Mouse (Mus musculus) mesoderm, embryonic 11.5 days (tissue): Measurements from ENCODE around the gene Zeb2.

Experiments
- DNase-seq: peaks from one replicate; pipeline ENCODE4 v3.0.0-alpha.2; 2012; ENCODE audit warnings: low read depth, low spot score

Gene Zeb2

DNA sequence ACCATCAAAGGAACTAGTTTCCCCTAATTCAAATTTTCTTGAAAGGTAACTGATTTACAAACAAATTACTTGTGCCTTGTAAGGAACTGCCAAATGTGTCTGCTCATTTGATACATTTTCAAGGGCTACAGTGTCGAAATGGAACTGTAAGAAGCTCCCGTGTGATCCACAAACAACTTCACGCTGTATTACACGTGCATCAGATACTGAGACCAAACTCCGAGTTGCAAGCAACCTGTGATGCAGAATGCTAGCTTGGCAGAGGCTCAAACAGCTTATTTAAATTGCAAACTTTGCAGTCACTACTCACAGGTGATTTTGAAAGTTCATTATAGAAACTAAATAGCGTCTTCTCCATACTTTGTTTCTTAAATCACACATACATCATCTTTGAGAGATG, 55.1 kb downstream of the Zeb2 start:
- no peak for DNase-seq

DNA sequence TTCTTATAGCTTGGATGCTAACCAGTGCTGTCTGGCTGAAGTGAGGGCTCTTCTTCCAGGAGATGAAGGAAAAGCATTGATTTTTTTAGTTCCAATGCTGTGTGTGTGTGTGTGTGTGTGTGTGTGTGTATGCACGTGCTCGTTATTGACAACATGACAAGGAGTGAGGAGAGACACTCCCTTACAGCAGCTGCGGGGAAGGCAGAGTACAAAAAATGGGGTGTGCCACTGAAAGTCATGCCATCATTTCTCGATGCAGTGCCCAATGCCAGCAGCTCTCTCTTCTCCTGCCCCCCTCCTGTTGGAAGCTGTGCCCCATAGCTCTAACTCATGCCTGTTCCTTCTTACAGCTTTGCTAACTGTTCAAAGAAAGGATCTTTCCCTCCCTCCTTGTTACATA, 56.4 kb downstream of the Zeb2 start:
- DNase-seq, result no peak

DNA sequence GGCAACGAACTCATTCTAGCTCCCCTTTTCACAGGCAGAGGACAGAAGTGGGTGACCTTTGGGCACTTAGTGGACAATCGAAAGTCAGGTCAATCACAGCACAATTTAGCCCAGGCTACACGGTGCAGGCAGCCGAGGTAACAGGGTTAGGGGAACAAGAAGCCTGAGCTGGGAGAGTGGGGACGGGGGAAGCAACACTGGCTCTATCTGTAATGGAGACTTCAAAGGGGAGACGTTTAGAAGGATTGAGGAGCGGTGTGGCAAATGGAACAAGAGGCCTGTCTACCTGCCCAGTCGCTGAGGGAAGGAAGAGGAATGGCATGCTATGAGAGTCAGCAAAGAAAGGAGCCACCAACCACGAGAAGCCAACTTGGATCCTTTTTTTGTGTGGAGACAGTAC, 57.0 kb downstream of the Zeb2 start:
- no peak for DNase-seq

DNA sequence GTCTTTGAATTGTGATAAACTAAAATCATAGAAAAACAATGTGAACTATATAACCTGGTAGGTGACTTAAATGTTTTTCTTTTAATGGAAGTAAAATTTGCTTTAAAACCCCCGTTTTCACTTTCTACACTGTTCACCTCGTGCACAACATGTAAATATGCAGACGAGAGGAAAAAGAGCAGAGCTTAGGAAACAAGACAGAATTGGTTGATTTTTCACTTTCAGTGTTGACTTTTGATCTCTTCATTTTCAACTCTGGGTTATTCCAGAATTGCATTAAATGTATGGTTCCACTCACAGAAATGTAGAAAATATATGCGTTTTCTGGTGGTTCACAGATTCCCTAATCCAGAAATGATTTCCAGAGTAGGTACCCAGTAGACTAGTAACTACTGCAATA, 57.6 kb downstream of the Zeb2 start:
- DNase-seq, result no peak

DNA sequence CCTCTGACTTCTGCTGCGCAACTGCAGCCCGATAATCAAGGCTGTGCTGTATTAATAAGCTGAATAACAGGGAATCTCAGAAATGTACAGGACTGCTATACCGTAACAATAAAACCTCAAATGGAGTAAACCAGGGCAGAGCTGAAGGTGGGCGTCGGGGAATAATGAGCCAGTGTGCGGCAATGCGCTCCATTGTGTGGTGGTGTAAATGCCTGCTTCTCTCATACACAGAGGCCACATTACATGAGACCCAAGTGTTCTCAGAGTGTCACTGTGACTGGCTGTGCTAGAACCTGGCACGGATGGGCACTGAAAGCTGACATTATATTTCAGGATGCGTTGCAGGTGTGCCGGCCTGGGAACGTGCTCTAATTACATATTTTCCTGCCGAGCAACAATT, 58.2 kb downstream of the Zeb2 start:
- DNase-seq, result no peak

DNA sequence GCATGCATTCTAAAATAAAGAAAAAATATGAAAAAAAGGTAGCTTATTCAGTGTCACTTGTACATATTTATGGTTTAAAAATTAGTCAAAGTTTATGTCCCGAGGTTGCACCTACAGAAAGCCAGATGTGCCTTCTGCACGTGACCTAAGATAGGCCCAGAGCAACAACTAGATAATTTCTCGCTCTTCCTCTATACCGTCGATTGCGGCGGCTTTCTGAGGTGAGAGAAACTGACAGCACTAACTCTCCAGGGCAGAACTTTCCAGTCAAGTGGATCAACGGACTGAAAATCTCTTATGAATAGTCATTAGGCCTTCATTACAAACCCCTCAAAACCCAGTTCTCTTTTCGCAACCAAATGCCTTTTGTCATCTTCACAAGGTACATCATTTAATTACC, 59.0 kb downstream of the Zeb2 start:
- no peak for DNase-seq

DNA sequence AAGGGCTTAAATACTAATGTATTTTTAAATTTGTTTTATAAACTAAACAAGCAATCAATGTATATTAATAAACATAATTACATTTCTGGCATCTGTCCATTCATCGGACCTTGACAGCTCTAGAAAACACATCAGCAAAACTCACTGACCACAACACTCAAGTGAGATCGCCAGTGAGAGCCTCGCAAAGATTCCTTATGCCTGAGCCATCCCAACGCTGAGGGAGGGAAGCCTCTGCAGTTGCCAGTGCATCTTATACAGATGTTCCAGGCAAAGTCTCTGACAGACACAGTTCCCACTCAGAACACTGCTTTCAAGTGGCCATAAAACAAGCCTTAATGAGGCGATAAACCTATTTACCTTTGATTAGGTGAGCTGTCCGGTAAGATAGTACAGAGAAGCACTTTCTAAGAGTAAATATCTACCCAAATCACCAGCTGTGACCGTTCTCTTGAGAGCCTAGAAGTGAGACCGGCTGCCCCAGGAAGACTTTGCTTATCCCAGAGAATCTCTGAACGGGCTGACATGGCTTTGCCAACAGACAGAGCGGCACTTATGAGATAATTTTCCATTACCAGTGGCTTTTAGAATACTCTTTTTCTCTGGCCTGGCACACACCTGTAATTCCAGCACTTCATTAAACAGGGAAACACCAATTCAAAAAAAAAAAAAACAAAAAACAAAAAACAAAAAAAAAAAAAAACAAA, 60.2 kb downstream of the Zeb2 start:
- no peak for DNase-seq

DNA sequence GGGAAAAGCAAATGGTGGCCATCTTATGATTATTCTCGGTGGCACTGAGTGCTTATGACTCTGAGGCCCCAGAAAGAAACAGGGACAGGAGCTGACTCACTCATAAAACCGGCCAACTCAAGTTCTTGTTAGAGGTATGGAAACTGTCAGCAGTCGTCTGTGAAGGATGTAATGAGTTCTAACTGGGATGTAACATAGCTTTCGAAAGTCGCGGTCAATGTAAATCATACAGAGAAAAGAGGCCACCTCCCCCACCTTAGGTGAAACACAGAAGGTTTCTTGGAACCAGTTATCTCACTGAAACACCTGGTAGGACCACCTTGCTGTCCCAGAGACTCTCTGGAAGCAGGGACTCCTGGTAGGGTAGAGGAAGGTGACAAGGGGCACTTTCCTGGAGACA, 61.3 kb downstream of the Zeb2 start:
- DNase-seq, result no peak

DNA sequence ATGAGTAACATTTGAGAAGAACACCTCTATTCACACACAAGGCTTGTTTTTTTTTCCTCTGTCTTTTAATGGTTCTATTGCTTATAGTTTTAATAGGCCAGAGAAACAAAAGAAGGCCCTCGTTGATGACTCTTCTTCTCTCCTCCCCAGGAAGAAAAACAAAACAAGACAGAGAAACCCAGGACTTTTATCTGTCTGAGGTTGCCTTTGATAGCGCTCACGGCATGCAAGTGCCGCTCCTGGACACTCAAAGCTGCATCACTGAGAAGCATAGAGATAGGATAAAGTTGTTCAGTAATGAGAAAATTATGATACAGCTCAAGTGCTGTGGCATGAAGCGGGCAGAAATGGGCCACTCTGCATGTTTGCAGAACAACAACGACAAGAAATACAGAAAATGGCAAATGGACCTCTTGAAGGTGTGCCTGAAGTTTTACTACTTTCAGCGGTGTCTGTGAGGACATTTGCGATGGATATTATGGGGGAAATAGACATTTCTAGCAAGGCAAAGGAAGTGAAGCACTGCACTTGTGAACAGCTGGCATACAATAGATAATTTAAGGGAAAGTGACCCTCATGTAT, 62.1 kb downstream of the Zeb2 start:
- DNase-seq, result no peak

DNA sequence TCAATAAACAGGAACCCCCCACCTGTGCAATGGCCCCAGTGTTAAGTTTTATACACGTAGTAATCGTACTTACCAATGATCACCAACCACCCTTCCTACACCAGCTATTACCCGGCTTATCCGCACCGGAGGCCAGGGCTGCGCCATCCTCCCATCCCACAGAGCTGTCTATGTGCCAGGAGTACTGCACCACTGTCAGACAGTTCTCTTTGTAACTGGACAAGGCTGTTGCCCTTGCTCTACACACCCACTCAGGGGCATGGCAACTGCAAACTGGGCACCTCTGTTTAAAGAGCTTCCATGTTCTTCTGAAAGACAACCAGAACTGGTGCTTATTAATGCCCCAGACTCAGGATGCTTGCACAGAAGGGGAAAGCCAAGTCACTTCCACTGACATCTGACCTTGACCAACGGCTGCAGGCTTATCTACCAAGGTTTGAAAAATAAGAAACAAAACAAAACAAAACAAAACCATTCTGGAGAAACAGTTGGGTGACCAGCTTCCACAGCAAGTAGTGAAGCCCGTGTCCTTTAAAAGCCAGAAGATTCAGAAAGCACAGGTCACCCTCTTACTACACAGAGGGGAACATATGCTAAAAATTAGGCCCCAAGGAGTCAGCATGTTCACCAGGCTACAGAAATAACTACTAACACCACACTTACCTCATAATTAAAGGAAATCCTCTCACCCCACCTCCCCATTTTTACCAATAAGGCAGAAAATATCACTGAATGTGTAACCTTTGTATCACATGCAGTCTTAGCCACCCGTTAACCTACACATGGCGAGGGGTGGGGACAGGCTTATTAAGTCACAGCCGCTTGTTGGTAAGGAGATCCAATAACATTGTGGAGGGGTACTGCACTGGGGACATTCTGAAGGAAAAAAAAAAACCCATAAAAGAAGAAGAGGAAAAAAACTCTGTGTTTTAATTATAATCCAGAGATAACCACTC, 62.8 kb downstream of the Zeb2 start:
- DNase-seq, result no peak

DNA sequence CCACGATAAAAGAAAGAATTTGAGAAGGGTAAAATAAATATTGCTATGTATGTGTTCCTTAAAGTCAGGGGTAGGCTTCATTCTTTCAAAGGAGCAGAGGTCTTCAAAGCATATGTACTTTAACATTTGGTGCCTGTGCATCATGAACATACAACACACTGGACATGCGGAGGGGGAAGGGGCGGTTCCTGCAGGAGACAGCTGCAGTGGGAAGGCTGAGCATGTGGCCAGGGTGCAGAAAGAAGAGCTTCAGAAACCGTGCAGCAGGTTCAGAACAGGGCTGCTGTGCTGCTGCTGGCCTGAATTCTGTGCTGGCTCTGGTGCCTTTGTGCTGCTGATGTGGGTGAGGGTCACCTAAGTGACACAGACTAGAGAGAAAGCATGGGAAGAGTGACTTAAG, 64.6 kb downstream of the Zeb2 start:
- no peak for DNase-seq

DNA sequence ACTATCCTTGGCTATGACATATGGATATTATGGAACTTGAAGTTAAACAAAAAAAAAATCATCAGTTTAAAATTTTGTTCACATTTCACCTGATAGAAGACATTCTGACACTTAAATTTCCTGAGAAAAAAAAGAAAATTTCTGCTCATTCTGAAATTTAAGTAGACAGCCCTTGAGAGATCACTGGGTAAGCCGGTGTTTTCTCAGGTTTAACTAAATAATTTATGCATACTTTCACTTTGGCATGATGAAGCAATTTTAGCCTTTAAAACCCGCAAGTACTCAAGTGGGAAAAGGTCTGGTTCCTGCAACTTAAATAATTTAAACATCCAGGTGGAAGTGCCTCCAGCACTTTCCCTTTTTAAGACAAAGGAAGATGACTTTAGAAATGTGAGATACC, 65.9 kb downstream of the Zeb2 start:
- DNase-seq, result no peak

DNA sequence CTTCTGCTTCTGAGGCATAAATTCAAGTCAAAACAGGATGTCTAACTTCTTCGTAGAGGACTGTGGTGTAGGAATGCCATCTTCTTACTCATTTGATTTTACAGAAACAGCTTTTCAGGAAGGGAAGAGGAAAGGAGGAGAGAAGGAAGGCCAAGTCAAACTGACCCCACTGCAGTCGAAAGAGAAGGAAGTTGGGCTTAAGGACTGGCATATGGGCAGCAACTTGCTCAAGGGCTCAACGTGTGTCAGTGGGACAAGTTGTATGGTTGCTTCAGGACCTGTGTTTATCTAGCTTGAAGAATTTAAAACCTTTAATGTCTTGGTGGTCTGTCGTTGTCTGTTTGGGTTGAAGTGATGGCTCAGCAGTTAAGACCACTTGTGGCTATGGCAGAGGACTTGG, 67.3 kb downstream of the Zeb2 start:
- no peak for DNase-seq

DNA sequence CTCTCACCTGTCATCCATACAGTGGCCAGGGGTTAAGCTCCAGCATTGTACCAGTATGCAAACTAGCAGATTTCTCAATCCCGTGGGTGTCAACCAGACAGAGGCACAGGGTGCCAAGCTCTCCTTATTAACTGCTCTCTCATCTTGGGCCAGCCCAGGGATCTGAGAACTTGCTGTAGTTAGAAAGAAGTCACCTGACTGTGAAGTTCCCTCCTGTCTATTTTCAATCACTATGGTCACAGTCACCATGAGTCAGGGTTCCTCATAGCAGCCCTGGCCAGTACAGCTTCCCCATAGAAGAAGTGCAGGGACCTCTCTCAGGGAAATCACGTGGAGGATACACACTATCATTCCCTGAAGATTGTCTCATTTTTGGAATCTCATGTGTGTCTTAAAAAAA, 67.9 kb downstream of the Zeb2 start:
- no peak for DNase-seq

DNA sequence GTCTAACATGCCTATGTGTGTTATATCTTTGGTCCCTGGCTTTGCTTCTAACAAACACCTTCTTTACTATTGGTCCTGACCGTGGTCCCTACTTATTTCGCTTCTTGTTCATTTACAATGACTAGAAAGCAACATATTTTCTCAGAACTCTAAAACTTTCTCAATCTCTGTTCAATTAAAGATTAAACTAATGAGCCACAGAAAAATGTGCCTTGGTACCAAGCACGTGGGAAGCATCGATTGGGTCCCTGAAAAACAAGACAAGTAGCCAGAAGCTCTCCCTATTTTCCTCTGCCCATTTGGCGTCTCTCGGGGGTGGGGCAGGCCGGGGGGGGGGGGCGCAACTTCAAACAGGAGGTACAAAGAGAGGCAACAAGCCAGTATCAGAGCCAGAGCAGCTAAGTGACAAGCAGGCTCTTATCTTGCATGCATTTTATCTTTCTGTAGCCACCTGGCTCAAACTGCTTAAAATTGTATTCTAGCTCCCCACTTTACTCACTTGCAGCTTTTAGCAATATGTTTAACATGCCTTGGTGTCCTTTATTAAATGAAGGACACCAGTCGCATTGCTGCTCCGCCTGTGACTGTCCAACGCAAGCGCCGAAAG, 76.4 kb downstream of the Zeb2 start:
- DNase-seq, result no peak

DNA sequence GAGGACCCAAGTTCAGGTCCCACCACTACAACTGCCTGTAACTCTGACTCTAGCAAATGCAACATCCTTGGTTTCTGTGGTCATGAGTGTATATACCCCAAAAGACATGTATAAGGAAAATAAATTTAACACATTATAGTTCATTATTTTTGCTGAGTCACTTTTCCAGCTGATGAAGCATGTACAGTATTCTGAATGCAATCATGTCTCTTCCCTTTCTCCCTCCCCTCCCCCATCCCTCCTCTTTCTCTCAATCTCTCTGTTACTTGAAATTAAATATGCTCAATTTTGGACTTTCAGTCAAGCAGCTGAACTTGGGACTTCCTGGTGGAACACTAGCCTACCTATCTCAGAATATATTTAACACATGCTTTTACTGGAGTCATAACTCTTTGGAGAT, 77.7 kb downstream of the Zeb2 start:
- no peak for DNase-seq

DNA sequence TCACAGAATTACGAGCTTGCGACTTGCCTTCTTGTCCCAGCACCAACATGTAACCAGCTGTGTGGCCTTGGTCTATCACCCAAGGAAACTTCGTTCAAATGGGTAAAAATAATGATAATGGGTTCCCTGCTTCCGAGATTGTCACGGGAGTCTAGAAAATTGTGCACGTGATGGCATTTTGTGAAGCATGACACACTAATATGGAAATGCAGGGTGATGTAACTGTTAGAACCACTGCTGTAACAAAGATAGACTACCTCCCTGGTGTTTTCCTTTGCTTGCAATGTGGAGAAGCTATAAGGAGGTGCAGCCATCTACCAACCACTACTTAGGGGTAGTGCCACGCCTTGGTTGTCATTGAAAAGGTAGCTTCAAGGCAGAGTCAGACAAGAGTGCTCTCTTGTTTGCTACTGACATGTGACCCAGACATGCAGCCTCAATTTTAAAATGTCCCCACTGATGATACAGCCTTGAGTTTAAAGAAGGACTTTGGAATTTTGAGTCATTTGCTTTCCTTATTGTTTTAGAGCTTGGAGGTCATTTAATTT, 89.0 kb downstream of the Zeb2 start:
- no peak for DNase-seq

DNA sequence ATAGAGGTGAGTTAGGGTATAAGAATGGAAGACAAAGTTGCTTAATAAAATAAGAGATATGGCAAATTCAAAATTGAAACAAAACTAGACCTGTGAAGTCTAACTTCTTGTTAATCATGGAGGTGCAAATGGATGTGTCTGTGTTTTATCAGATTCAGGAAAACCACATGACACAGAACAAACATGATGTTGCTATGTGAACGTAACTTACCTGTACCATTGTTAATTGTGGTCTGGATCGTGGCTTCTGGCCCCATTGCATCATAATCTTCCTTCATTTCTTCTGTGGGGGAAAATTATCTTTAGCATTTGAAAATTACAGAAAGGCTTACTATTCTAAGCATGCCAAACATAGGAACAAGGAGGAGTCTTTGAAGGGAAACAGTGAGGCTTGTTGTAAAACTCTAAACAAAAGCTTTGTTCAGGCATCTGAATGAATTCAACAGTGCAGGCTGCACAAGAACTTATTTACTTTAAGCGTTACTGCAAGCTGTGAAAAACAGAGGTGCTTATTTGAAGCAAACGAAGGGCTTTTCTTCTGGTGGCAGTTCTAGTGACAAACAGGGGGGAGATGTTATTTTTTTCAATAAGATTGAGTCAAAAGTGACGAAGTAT, 99.9 kb downstream of the Zeb2 start:
- DNase-seq, result no peak

DNA sequence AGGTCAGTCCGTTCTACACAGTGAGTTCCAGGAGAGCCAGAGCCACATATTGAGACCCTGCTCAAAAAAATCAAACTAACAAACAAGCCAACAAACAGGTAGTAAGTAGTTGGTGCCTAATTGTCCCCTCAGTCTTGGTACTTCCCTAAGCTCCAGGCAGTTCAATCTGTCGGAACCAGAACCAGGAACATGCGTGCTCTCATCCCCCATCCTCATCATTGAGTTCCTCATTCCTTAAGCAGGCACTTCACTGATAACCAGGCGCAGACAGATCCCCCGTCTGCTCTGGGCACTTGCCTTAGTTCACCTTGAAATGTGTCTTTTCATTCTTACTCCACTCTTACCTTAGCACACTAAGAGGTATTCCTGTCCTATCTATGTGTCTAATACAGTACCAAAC, 103.9 kb downstream of the Zeb2 start:
- DNase-seq, result no peak

DNA sequence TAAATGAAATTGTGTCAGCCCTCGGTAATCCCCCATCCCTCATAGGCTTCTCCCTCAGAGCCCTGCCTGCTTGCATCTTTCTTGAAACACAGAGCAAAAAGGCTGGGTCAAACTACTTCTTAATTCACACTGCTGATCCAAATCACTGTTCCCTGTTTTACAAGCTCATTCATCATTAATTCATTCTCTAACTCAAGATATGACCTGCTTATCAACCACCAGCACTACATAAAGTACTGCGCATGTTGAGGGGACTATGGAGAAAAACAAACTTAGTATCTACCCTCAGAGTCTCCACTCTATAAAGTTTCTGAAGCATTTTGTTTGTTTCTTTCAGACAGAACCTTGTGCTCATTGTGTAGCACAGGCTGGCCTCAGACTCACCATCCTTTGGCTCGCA, 104.5 kb downstream of the Zeb2 start:
- DNase-seq, result no peak

DNA sequence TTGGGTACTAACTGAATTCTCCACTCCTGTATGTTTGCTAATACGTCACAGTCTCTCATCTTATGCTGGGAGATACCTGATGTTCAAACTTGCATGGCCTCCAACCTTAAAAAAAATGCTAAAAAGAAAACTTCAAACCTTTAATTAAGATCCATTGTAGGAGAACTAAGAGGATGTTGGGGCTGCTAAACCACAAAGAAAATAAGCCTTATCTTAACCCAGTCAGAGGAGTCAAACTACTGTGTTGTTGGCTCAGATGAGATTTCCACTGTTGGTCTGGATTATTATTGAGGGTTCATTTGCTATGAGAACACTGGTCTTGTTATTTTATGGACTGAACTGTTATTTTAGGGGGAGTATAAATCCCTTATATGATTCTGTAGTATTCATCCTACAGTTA, 106.5 kb downstream of the Zeb2 start:
- no peak for DNase-seq

DNA sequence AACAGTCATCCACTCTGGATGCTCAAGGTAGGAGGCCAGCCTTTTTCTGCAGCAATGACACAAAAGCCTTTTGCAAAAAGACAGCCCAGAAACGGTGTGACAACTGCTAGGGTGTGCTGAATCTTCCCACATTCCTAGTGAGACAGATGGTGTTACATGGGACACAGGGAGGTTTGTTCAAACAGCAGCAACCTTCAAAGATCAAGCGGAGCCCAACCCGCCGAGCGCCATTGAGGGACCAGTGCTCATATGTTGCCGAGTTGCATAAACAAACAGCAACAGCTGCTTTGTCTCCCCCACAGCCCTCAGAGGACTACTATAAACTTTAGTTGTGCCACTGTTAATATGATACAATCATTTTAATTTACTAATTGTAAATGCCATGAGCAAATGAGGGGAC, 117.3 kb downstream of the Zeb2 start:
- peak; percentile 56 for DNase-seq
